Mouse (Mus musculus): Measurements from ENCODE around the gene Trp73. TPM values are rescaled to one million over a fixed set of nuclear protein-coding genes. Genes with fewer than 3 reads are reported as not detected.

Gene Trp73
- polyA plus RNA-seq, 1 experiment from 2014 or later = 0.26 TPM

DNA sequence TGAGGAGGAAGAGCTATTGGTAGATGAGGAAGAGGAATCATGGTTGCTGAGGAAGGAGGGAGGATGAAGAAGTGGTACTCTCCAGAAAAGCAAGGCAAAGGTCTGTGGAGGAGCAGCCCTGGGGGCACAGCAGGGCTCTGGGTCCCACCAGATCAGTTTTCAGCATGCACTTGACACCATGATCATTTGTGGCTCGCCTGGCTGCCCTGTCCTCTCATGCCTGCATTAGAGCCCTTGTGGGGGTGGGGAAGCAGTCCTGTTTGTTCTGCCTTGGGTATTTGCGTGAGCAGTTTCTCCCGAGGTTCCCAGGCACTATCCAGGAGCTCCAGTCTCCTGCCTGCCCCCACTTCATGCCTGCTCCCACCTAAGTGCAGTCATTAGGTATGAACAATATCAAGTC, 102.9 kb downstream of the Trp73 start:
- Histone ChIP-seq H3K27ac (no peak overlapping the region), H3K27me3 (peaks cover 9% of the 10 kb centered on the region), H3K9me3 (replicated peaks) (no peaks in the 10 kb centered on the region), H3K4me1 (replicated peaks) (no peaks in the 10 kb centered on the region), H3K4me3 (no peak overlapping the region), H3K36me3 (no peaks in the 10 kb centered on the region), H3K9ac (no peak overlapping the region), H3K4me2 (no peak overlapping the region)
- 42% methylated on average over 3 of the region's 3 CpGs for WGBS
- no peak for ATAC-seq (replicated peaks; ENCODE audit: insufficient number of reproducible peaks, insufficient read depth, low FRiP score, low read depth)

GRCm38 (mm10) chr4:154028646-154029045, 111.4 kb downstream of the Trp73 start:
- no peaks in the 10 kb centered on the region for H3K9me3 ChIP-seq (replicated peaks)
- no peak overlapping the region for H3K9ac ChIP-seq
- no peak overlapping the region for H3K4me2 ChIP-seq
- no peak overlapping the region for H3K4me3 ChIP-seq
- H3K4me1 ChIP-seq (replicated peaks) = peaks cover 29% of the 10 kb centered on the region
- no peak for ATAC-seq (replicated peaks; ENCODE audit: insufficient number of reproducible peaks, insufficient read depth, low FRiP score, low read depth)
- no peaks in the 10 kb centered on the region for H3K36me3 ChIP-seq
- H3K27me3 ChIP-seq = peaks cover 14% of the 10 kb centered on the region; the same call in 1 of the 2 replicates
- no peak overlapping the region for H3K27ac ChIP-seq

GRCm38 (mm10) chr4:154028066-154028465, 111.9 kb downstream of the Trp73 start:
- whole genome bisulfite sequencing = 73% methylated on average over 7 of the region's 7 CpGs
- no peak overlapping the region for H3K9ac ChIP-seq
- H3K4me2 ChIP-seq = no peak overlapping the region
- peaks cover 14% of the 10 kb centered on the region; the same call in 1 of the 2 replicates for H3K27me3 ChIP-seq
- H3K9me3 ChIP-seq (replicated peaks) = no peaks in the 10 kb centered on the region
- H3K36me3 ChIP-seq = no peaks in the 10 kb centered on the region
- H3K4me1 ChIP-seq (replicated peaks) = peaks cover 35% of the 10 kb centered on the region
- H3K4me3 ChIP-seq = no peak overlapping the region
- no peak overlapping the region for H3K27ac ChIP-seq
- no peak for ATAC-seq (replicated peaks; ENCODE audit: insufficient number of reproducible peaks, insufficient read depth, low FRiP score, low read depth)

GRCm38 (mm10) chr4:154026441-154026761, 113.6 kb downstream of the Trp73 start:
- ATAC-seq (replicated peaks; ENCODE audit: insufficient number of reproducible peaks, insufficient read depth, low FRiP score, low read depth) = no peak
- Histone ChIP-seq H3K9ac (peak overlapping the region; percentile 60), H3K4me2 (peak overlapping the region; percentile 92)

GRCm38 (mm10) chr4:154025641-154026440, 114.2 kb downstream of the Trp73 start, which contains the start of gene Smim1:
Gene Smim1 (minus strand): TSS chr4:154026230.
- peak; percentile 73 for ATAC-seq (replicated peaks; ENCODE audit: insufficient number of reproducible peaks, insufficient read depth, low FRiP score, low read depth)
- WGBS = 1% methylated on average over 33 of the region's 33 CpGs
- H3K4me3 ChIP-seq = peak within 1 kb of the TSS; percentile 61
- H3K4me2 ChIP-seq = peak within 1 kb of the TSS; percentile 92
- H3K36me3 ChIP-seq = peaks cover 8% of the 10 kb centered on the region
- peak within 1 kb of the TSS; percentile 60 for H3K9ac ChIP-seq
- H3K27ac ChIP-seq = peak within 1 kb of the TSS; percentile 75
- H3K9me3 ChIP-seq (replicated peaks) = no peaks in the 10 kb centered on the region
- H3K27me3 ChIP-seq = peaks cover 14% of the 10 kb centered on the region; the same call in 1 of the 2 replicates
- H3K4me1 ChIP-seq (replicated peaks) = peaks cover 49% of the 10 kb centered on the region

More at GRCm38 (mm10) chr4:154026441-154026761, 113.6 kb downstream of the Trp73 start:
- Histone ChIP-seq H3K4me1 (replicated peaks) (peaks cover 49% of the 10 kb centered on the region), H3K27ac (no peak overlapping the region), H3K36me3 (peaks cover 4% of the 10 kb centered on the region), H3K27me3 (peaks cover 14% of the 10 kb centered on the region; the same call in 1 of the 2 replicates), H3K4me3 (peak overlapping the region; percentile 61), H3K9me3 (replicated peaks) (no peaks in the 10 kb centered on the region)
- 27% methylated on average over 2 of the region's 2 CpGs for WGBS

GRCm38 (mm10) chr4:154024729-154025521, 115.1 kb downstream of the Trp73 start:
- Histone ChIP-seq H3K36me3 (peaks cover 17% of the 10 kb centered on the region), H3K9ac (peak overlapping the region; percentile 60), H3K4me2 (peak overlapping the region; percentile 92), H3K27me3 (peaks cover 14% of the 10 kb centered on the region; the same call in 1 of the 2 replicates), H3K9me3 (replicated peaks) (no peaks in the 10 kb centered on the region), H3K4me1 (replicated peaks) (peaks cover 49% of the 10 kb centered on the region), H3K27ac (peak overlapping the region; percentile 75), H3K4me3 (peak overlapping the region; percentile 61)
- WGBS = 26% methylated on average over 17 of the region's 17 CpGs
- no peak for ATAC-seq (replicated peaks; ENCODE audit: insufficient number of reproducible peaks, insufficient read depth, low FRiP score, low read depth)

GRCm38 (mm10) chr4:154023754-154024601, 116.0 kb downstream of the Trp73 start:
- no peaks in the 10 kb centered on the region for H3K9me3 ChIP-seq (replicated peaks)
- peak overlapping the region; percentile 27; the same call in 1 of the 2 replicates for H3K9ac ChIP-seq
- peaks cover 26% of the 10 kb centered on the region for H3K36me3 ChIP-seq
- H3K27ac ChIP-seq = peak overlapping the region; percentile 75
- 5% methylated on average over 8 of the region's 8 CpGs for WGBS
- peak; percentile 37 for ATAC-seq (replicated peaks; ENCODE audit: insufficient number of reproducible peaks, insufficient read depth, low FRiP score, low read depth)
- peak overlapping the region; percentile 92 for H3K4me2 ChIP-seq
- H3K4me3 ChIP-seq = peak overlapping the region; percentile 61; the same call in 1 of the 2 replicates
- H3K4me1 ChIP-seq (replicated peaks) = peaks cover 49% of the 10 kb centered on the region
- H3K27me3 ChIP-seq = peaks cover 14% of the 10 kb centered on the region; the same call in 1 of the 2 replicates

DNA sequence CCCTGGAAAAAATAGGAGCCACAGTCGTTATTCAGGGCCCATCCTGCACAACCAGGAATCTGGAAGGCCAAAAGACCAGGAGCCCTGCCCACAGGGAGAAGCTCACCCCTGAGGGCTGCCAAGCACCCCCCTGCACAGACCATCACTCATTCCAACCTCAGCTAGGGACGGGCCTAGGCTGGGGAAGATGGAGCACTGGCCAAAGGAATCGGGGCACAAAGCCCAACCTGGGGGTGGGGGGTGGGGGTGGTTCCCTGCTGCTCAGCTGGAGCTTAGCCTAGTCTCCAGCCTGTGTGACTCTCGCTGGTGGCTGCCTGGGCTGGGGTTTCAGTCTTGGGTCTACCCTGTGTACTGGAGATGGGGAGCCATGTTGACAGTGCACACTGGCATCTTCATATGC, 117.2 kb downstream of the Trp73 start:
- H3K4me2 ChIP-seq = no peak overlapping the region
- peaks cover 49% of the 10 kb centered on the region for H3K4me1 ChIP-seq (replicated peaks)
- H3K27me3 ChIP-seq = peaks cover 12% of the 10 kb centered on the region; the same call in 1 of the 2 replicates
- no peak for ATAC-seq (replicated peaks; ENCODE audit: insufficient number of reproducible peaks, insufficient read depth, low FRiP score, low read depth)
- H3K4me3 ChIP-seq = no peak overlapping the region
- no peak overlapping the region for H3K9ac ChIP-seq
- 36% methylated on average over 4 of the region's 4 CpGs for WGBS
- H3K9me3 ChIP-seq (replicated peaks) = no peaks in the 10 kb centered on the region
- peaks cover 37% of the 10 kb centered on the region for H3K36me3 ChIP-seq
- peak overlapping the region; percentile 60; the same call in 1 of the 2 replicates for H3K27ac ChIP-seq

- Histone ChIP-seq H3K9ac (no peak overlapping the region), H3K4me2 (no peak overlapping the region), H3K4me3 (no peak overlapping the region), H3K4me1 (replicated peaks) (peaks cover 49% of the 10 kb centered on the region), H3K36me3 (peaks cover 40% of the 10 kb centered on the region), H3K9me3 (replicated peaks) (no peaks in the 10 kb centered on the region), H3K27me3 (0 out of 2 replicates have a peak, but pooled peaks cover 7% of the 10 kb centered on the region), H3K27ac (peak overlapping the region; percentile 60)
- ATAC-seq (replicated peaks; ENCODE audit: insufficient number of reproducible peaks, insufficient read depth, low FRiP score, low read depth) = no peak; the same call in 1 of the 2 replicates
- 68% methylated on average over 4 of the region's 4 CpGs for WGBS
Measured at GRCm38 (mm10) chr4:154022407-154022806, 117.6 kb downstream of the Trp73 start.

GRCm38 (mm10) chr4:154021432-154021831, 118.6 kb downstream of the Trp73 start:
- H3K9ac ChIP-seq = no peak overlapping the region
- 78% methylated on average over 9 of the region's 9 CpGs for WGBS
- peaks cover 49% of the 10 kb centered on the region for H3K36me3 ChIP-seq
- 0 out of 2 replicates have a peak, but pooled peaks cover 3% of the 10 kb centered on the region for H3K27me3 ChIP-seq
- ATAC-seq (replicated peaks; ENCODE audit: insufficient number of reproducible peaks, insufficient read depth, low FRiP score, low read depth) = no peak
- H3K4me3 ChIP-seq = no peak overlapping the region
- no peak overlapping the region for H3K27ac ChIP-seq
- H3K4me2 ChIP-seq = no peak overlapping the region
- no peaks in the 10 kb centered on the region for H3K9me3 ChIP-seq (replicated peaks)
- peaks cover 47% of the 10 kb centered on the region for H3K4me1 ChIP-seq (replicated peaks)

Data from heart, embryonic 15.5 days (tissue).